Mouse (Mus musculus): ENCODE data around the gene Fkbp9.

DNA sequence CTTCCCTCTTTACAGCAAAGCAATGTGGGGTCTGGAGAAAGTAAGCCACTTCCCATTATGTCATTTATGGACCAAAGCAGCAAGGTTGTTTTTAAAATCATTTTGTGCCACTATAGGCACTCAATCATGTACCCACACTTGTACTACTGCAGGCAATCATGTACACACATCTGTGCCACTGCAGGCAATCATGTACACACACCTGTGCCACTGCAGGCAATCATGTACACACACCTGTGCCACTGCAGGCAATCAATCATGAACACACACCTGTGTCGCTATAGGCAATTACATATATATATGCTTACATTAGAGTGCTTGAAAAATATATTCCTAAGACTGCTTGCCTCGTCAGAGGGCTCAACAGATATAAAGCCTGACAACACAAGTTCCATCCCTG is 73.1 kb downstream of the Fkbp9 start:
- TF ChIP-seq ZC3H11A (IDR thresholded peaks at IDR 0.05; ENCODE audit: borderline replicate concordance, low read depth, low read length) (no peak), HCFC1 (IDR thresholded peaks at IDR 0.05; ENCODE audit: borderline replicate concordance, insufficient read depth, low read length) (no peak)

Data from ES-E14 (cell line).